Comparison of ENCODE assay signal across 21 mouse cellular contexts in genomic region chr4:153546709-153547108, GRCm38 (mm10).
"Had no signal": no experiment of that assay in that cellular context is flagged by ENCODE, and none has a peak within 500 bp of the region (broad histone marks: within the 10 kb centered on the region; RNA-seq: fewer than 3 reads in every experiment).

No protein-coding gene starts in this region.

- ATAC-seq: intestine, postnatal 0 days; liver, postnatal 0 days; lung, postnatal 0 days had no signal

- H3K4me2 ChIP-seq: limb, embryonic 12.5 days; limb, embryonic 15.5 days; liver, embryonic 11.5 days; lung, embryonic 14.5 days; neural tube, embryonic 12.5 days had no signal

- H3K4me3 ChIP-seq: layer of hippocampus, adult 2 months; limb, embryonic 12.5 days; limb, embryonic 15.5 days; neural tube, embryonic 12.5 days had no signal

- H3K4me1 ChIP-seq: limb, embryonic 12.5 days had no signal

- H3K9me3 ChIP-seq: limb, embryonic 12.5 days; limb, embryonic 15.5 days; neural tube, embryonic 12.5 days had no signal

- H3K36me3 ChIP-seq: limb, embryonic 12.5 days; limb, embryonic 15.5 days; neural tube, embryonic 12.5 days had no signal

- DNase-seq: kidney, adult 2 months; kidney, postnatal 25 days; layer of hippocampus, adult 9-11 months; liver, postnatal 0 days; lung, embryonic 14.5 days; midbrain, embryonic 14.5 days; right cerebral cortex, adult 18-20 months; right cerebral cortex, postnatal 4 days; thymus, adult 2 months; thymus, postnatal 25 days had no signal

- H3K9ac ChIP-seq: limb, embryonic 12.5 days; limb, embryonic 15.5 days; liver, embryonic 14.5 days; liver, postnatal 0 days; lung, embryonic 14.5 days; neural tube, embryonic 12.5 days had no signal

- H3K27me3 ChIP-seq: limb, embryonic 12.5 days had no signal

- H3K27ac ChIP-seq: kidney, postnatal 0 days; layer of hippocampus, adult 2 months; limb, embryonic 12.5 days; limb, embryonic 15.5 days; liver, embryonic 14.5 days; macrophage; neural tube, embryonic 12.5 days; stomach, postnatal 0 days had no signal
